8 mouse cellular contexts compared by ENCODE assay signal in genomic region chr6:88752711-88753219, GRCm38 (mm10). TPM values are rescaled to one million over a fixed set of nuclear protein-coding genes. Genes with fewer than 3 reads are reported as not detected.
DNase-seq lines count a peak whose midpoint lies in the region; ATAC-seq and TF ChIP-seq lines count a peak whose summit lies in the region.

No protein-coding gene starts in this region.

- ATAC-seq in midbrain, embryonic 11.5 days (ENCODE audit: low FRiP score) = peak; percentile 30; the same call in 1 of the 2 replicates
- ATAC-seq in neural tube, embryonic 14.5 days (ENCODE audit: low read depth) = peak; percentile 83

- no peaks in the 10 kb centered on the region for H3K36me3 ChIP-seq in midbrain, embryonic 11.5 days (ENCODE audit: control insufficient read depth, insufficient read depth, low read length)
- no peaks in the 10 kb centered on the region for H3K36me3 ChIP-seq in midbrain, embryonic 10.5 days
- no peaks in the 10 kb centered on the region for H3K36me3 ChIP-seq in neural tube, embryonic 14.5 days (ENCODE audit: control insufficient read depth, insufficient read depth, low read length)

- H3K4me3 ChIP-seq in cerebellum, adult 2 months (replicated peaks; ENCODE audit: insufficient read depth, low read depth, low read length) = no peak overlapping the region
- no peak overlapping the region for H3K4me3 ChIP-seq in midbrain, embryonic 11.5 days (ENCODE audit: low read depth, low read length)
- H3K4me3 ChIP-seq in midbrain, embryonic 10.5 days = no peak overlapping the region
- H3K4me3 ChIP-seq in neural tube, embryonic 14.5 days (ENCODE audit: low read depth, low read length) = no peak overlapping the region

- no peak for TF ChIP-seq POLR2A in cerebellum, adult 2 months (IDR thresholded peaks at IDR 0.05; ENCODE audit: borderline replicate concordance, insufficient read depth, low read length)

- H3K4me2 ChIP-seq in midbrain, embryonic 11.5 days = no peak overlapping the region
- H3K4me2 ChIP-seq in neural tube, embryonic 14.5 days (ENCODE audit: low read depth, low read length) = no peak overlapping the region

- H3K27ac ChIP-seq in cerebellum, adult 2 months (ENCODE audit: insufficient read depth, low read length) = peak overlapping the region; percentile 27
- no peak overlapping the region for H3K27ac ChIP-seq in midbrain, embryonic 11.5 days (ENCODE audit: low read depth, low read length)
- H3K27ac ChIP-seq in midbrain, embryonic 10.5 days (replicated peaks) = no peak overlapping the region
- H3K27ac ChIP-seq in neural tube, embryonic 14.5 days (ENCODE audit: low read depth, low read length) = no peak overlapping the region; the same call in 1 of the 2 replicates

- TF ChIP-seq CTCF in cerebellum, adult 2 months (IDR thresholded peaks at IDR 0.05; ENCODE audit: borderline replicate concordance, insufficient read depth, low read depth, low read length) = no peak

- no peak overlapping the region for H3K9ac ChIP-seq in midbrain, embryonic 11.5 days (ENCODE audit: low read length)
- no peak overlapping the region for H3K9ac ChIP-seq in neural tube, embryonic 14.5 days (replicated peaks; ENCODE audit: low read depth, low read length)

- peak in 1 of 2 experiments; percentile 56 for DNase-seq in cerebellum, adult 2 months
- DNase-seq in cerebellum, adult 11 months = no peak
- peak; percentile 14 for DNase-seq in midbrain, embryonic 11.5 days (ENCODE audit: low spot score, missing footprints)
- DNase-seq in midbrain, embryonic 10.5 days (ENCODE audit: low spot score) = no peak
- DNase-seq in kidney, adult 9 months = peak; percentile 61
- no peak for DNase-seq in adipocyte (ENCODE audit: low spot score)
- no peak for DNase-seq in right cerebral cortex, postnatal 4 days

- 18% methylated on average over 5 of the region's 5 CpGs for WGBS in cerebellum, adult 2 months
- 49% methylated on average over 5 of the region's 5 CpGs for WGBS in midbrain, embryonic 11.5 days
- 50% methylated on average over 5 of the region's 5 CpGs for WGBS in midbrain, embryonic 10.5 days
- 44% methylated on average over 5 of the region's 5 CpGs for WGBS in neural tube, embryonic 14.5 days

- peaks cover 39% of the 10 kb centered on the region for H3K4me1 ChIP-seq in cerebellum, adult 2 months (ENCODE audit: control insufficient read depth, insufficient read depth, low read length)
- H3K4me1 ChIP-seq in midbrain, embryonic 11.5 days (ENCODE audit: control insufficient read depth, insufficient read depth, low read length) = no peaks in the 10 kb centered on the region
- peaks cover 12% of the 10 kb centered on the region for H3K4me1 ChIP-seq in midbrain, embryonic 10.5 days
- 0 out of 2 replicates have a peak, but pooled peaks cover 3% of the 10 kb centered on the region for H3K4me1 ChIP-seq in neural tube, embryonic 14.5 days (ENCODE audit: control insufficient read depth, insufficient read depth, low read length)

- no peaks in the 10 kb centered on the region for H3K27me3 ChIP-seq in cerebellum, adult 2 months (ENCODE audit: control insufficient read depth, insufficient read depth, low read length)
- H3K27me3 ChIP-seq in midbrain, embryonic 11.5 days (ENCODE audit: control insufficient read depth, insufficient read depth, low read length) = no peaks in the 10 kb centered on the region
- H3K27me3 ChIP-seq in midbrain, embryonic 10.5 days (ENCODE audit: low read depth, poor library complexity, severe bottlenecking) = no peaks in the 10 kb centered on the region
- H3K27me3 ChIP-seq in neural tube, embryonic 14.5 days (ENCODE audit: control insufficient read depth, insufficient read depth, low read length) = no peaks in the 10 kb centered on the region

- no peaks in the 10 kb centered on the region for H3K9me3 ChIP-seq in midbrain, embryonic 11.5 days (ENCODE audit: control insufficient read depth, low read length)
- H3K9me3 ChIP-seq in midbrain, embryonic 10.5 days (replicated peaks) = no peaks in the 10 kb centered on the region
- no peaks in the 10 kb centered on the region for H3K9me3 ChIP-seq in neural tube, embryonic 14.5 days (ENCODE audit: control insufficient read depth, low read length)

RNA-seq across cellular contexts. Expression of gene Mgll, which starts 28.6 kb away (rescaled TPM):
- polyA plus RNA-seq in cerebellum, adult 2 months (2012; rRNA removed) = 63.4 and 69.2 TPM in 2 replicates
- 1.7 and 2.8 TPM in 2 replicates for polyA plus RNA-seq in midbrain, embryonic 11.5 days (2014; fragmentation: Nextera tagmentation; extraction: Ambion mirVana)
- 3.9 and 4.1 TPM in 2 replicates for polyA plus RNA-seq in midbrain, embryonic 10.5 days (2016; fragmentation: Nextera tagmentation; extraction: Ambion mirVana)
- 56.7 and 73.4 TPM in 2 replicates for polyA plus RNA-seq in neural tube, embryonic 14.5 days (2014; fragmentation: Nextera tagmentation; extraction: Ambion mirVana)

Comparison
In these comparisons a context has a peak if more than half of its experiments do, and no peak if none do; other contexts are left out.
1. DNase-seq: peak in midbrain, embryonic 11.5 days (single experiment) and kidney, adult 9 months (single experiment); none in cerebellum, adult 11 months (single experiment), midbrain, embryonic 10.5 days (single experiment), adipocyte (single experiment) and right cerebral cortex, postnatal 4 days (single experiment).
2. RNA of gene Mgll, which starts 28.6 kb away (polyA plus RNA-seq): 56.7 to 73.4 TPM in neural tube, embryonic 14.5 days and 63.4 to 69.2 TPM in cerebellum, adult 2 months; 3.9 to 4.1 TPM in midbrain, embryonic 10.5 days and 1.7 to 2.8 TPM in midbrain, embryonic 11.5 days; every median in the first group is over 10 times any median in the second.